Mouse (Mus musculus): Measurements from ENCODE around the gene Mfsd4b2. TPM values are rescaled to one million over a fixed set of nuclear protein-coding genes. Genes with fewer than 3 reads are reported as not detected.

The Mfsd4b2 gene
- polyA plus RNA-seq, 1 experiment from 2014 or later = not detected

GRCm38 (mm10) chr10:39906799-39907658 lies 19.7 kb downstream of the Mfsd4b2 start:
- no peak overlapping the region for H3K9ac ChIP-seq (ENCODE audit: low read depth, low read length)
- H3K9me3 ChIP-seq (replicated peaks; ENCODE audit: control insufficient read depth, low read length) = no peaks in the 10 kb centered on the region
- no peak for ATAC-seq (replicated peaks; ENCODE audit: insufficient number of reproducible peaks, low FRiP score, low TSS enrichment)

GRCm38 (mm10) chr10:39904191-39904590 lies 22.5 kb downstream of the Mfsd4b2 start:
- Histone ChIP-seq H3K4me3 (ENCODE audit: low read depth, low read length) (no peak overlapping the region), H3K27me3 (ENCODE audit: control insufficient read depth, insufficient read depth, low read length) (no peaks in the 10 kb centered on the region), H3K9me3 (replicated peaks; ENCODE audit: control insufficient read depth, low read length) (no peaks in the 10 kb centered on the region), H3K4me2 (no peak overlapping the region), H3K36me3 (ENCODE audit: control insufficient read depth, insufficient read depth, low read length) (no peaks in the 10 kb centered on the region), H3K4me1 (ENCODE audit: control insufficient read depth, insufficient read depth, low read length) (no peaks in the 10 kb centered on the region; the same call in 1 of the 2 replicates), H3K9ac (ENCODE audit: low read depth, low read length) (no peak overlapping the region), H3K27ac (ENCODE audit: low read depth, low read length) (no peak overlapping the region)
- 69% methylated on average over 3 of the region's 3 CpGs for WGBS (ENCODE audit: insufficient replicate concordance)
- no peak for ATAC-seq (replicated peaks; ENCODE audit: insufficient number of reproducible peaks, low FRiP score, low TSS enrichment)

More at GRCm38 (mm10) chr10:39906799-39907658, 19.7 kb downstream of the Mfsd4b2 start:
- Histone ChIP-seq H3K27ac (ENCODE audit: low read depth, low read length) (no peak overlapping the region), H3K4me1 (ENCODE audit: control insufficient read depth, insufficient read depth, low read length) (no peaks in the 10 kb centered on the region), H3K4me3 (ENCODE audit: low read depth, low read length) (no peak overlapping the region), H3K27me3 (ENCODE audit: control insufficient read depth, insufficient read depth, low read length) (no peaks in the 10 kb centered on the region), H3K36me3 (ENCODE audit: control insufficient read depth, insufficient read depth, low read length) (no peaks in the 10 kb centered on the region), H3K4me2 (no peak overlapping the region)
- 66% methylated on average over 10 of the region's 10 CpGs for WGBS (ENCODE audit: insufficient replicate concordance)

- peak; percentile 94 for ATAC-seq (replicated peaks; ENCODE audit: insufficient number of reproducible peaks, low FRiP score, low TSS enrichment)
- peak within 1 kb of the TSS; percentile 68 for H3K4me2 ChIP-seq
- WGBS (ENCODE audit: insufficient replicate concordance) = under 1% methylated on average over 41 of the region's 41 CpGs
- H3K9me3 ChIP-seq (replicated peaks; ENCODE audit: control insufficient read depth, low read length) = no peaks in the 10 kb centered on the region
- peaks cover 5% of the 10 kb centered on the region; the same call in 1 of the 2 replicates for H3K4me1 ChIP-seq (ENCODE audit: control insufficient read depth, insufficient read depth, low read length)
- no peaks in the 10 kb centered on the region for H3K36me3 ChIP-seq (ENCODE audit: control insufficient read depth, insufficient read depth, low read length)
- peak within 1 kb of the TSS; percentile 75 for H3K4me3 ChIP-seq (ENCODE audit: low read depth, low read length)
- H3K27me3 ChIP-seq (ENCODE audit: control insufficient read depth, insufficient read depth, low read length) = no peaks in the 10 kb centered on the region
- H3K9ac ChIP-seq (ENCODE audit: low read depth, low read length) = peak within 1 kb of the TSS; percentile 97
- peak within 1 kb of the TSS; percentile 83 for H3K27ac ChIP-seq (ENCODE audit: low read depth, low read length)
Observed at GRCm38 (mm10) chr10:39898874-39899371, 27.8 kb downstream of the Mfsd4b2 start, which contains the start of gene Mfsd4b4. TSS of gene Mfsd4b4 (minus strand) at chr10:39899238.

GRCm38 (mm10) chr10:39896503-39896902 lies 30.2 kb downstream of the Mfsd4b2 start:
- Histone ChIP-seq H3K4me1 (ENCODE audit: control insufficient read depth, insufficient read depth, low read length) (peaks cover 5% of the 10 kb centered on the region; the same call in 1 of the 2 replicates), H3K27me3 (ENCODE audit: control insufficient read depth, insufficient read depth, low read length) (no peaks in the 10 kb centered on the region), H3K4me2 (no peak overlapping the region), H3K9me3 (replicated peaks; ENCODE audit: control insufficient read depth, low read length) (no peaks in the 10 kb centered on the region), H3K36me3 (ENCODE audit: control insufficient read depth, insufficient read depth, low read length) (no peaks in the 10 kb centered on the region), H3K27ac (ENCODE audit: low read depth, low read length) (no peak overlapping the region), H3K4me3 (ENCODE audit: low read depth, low read length) (no peak overlapping the region), H3K9ac (ENCODE audit: low read depth, low read length) (no peak overlapping the region)
- 79% methylated on average over 5 of the region's 5 CpGs for WGBS (ENCODE audit: insufficient replicate concordance)
- ATAC-seq (replicated peaks; ENCODE audit: insufficient number of reproducible peaks, low FRiP score, low TSS enrichment) = no peak

- H3K4me2 ChIP-seq = no peak overlapping the region; the same call in 1 of the 2 replicates
- no peak overlapping the region for H3K27ac ChIP-seq (ENCODE audit: low read depth, low read length)
- H3K9me3 ChIP-seq (replicated peaks; ENCODE audit: control insufficient read depth, low read length) = no peaks in the 10 kb centered on the region
- no peaks in the 10 kb centered on the region for H3K27me3 ChIP-seq (ENCODE audit: control insufficient read depth, insufficient read depth, low read length)
- H3K4me3 ChIP-seq (ENCODE audit: low read depth, low read length) = no peak overlapping the region
- 65% methylated on average over 11 of the region's 11 CpGs for WGBS (ENCODE audit: insufficient replicate concordance)
- 0 out of 2 replicates have a peak, but pooled peaks have one; percentile 50 for ATAC-seq (replicated peaks; ENCODE audit: insufficient number of reproducible peaks, low FRiP score, low TSS enrichment)
- no peaks in the 10 kb centered on the region for H3K36me3 ChIP-seq (ENCODE audit: control insufficient read depth, insufficient read depth, low read length)
- peaks cover 5% of the 10 kb centered on the region; the same call in 1 of the 2 replicates for H3K4me1 ChIP-seq (ENCODE audit: control insufficient read depth, insufficient read depth, low read length)
- no peak overlapping the region for H3K9ac ChIP-seq (ENCODE audit: low read depth, low read length)
Observed at GRCm38 (mm10) chr10:39893702-39894697, 32.7 kb downstream of the Mfsd4b2 start.

- 58% methylated on average over 3 of the region's 3 CpGs for WGBS (ENCODE audit: insufficient replicate concordance)
- no peaks in the 10 kb centered on the region for H3K4me1 ChIP-seq (ENCODE audit: control insufficient read depth, insufficient read depth, low read length)
- H3K27ac ChIP-seq (ENCODE audit: low read depth, low read length) = no peak overlapping the region
- no peak overlapping the region for H3K4me3 ChIP-seq (ENCODE audit: low read depth, low read length)
- no peaks in the 10 kb centered on the region for H3K27me3 ChIP-seq (ENCODE audit: control insufficient read depth, insufficient read depth, low read length)
- no peaks in the 10 kb centered on the region for H3K36me3 ChIP-seq (ENCODE audit: control insufficient read depth, insufficient read depth, low read length)
- no peak overlapping the region for H3K4me2 ChIP-seq
- H3K9ac ChIP-seq (ENCODE audit: low read depth, low read length) = no peak overlapping the region
- H3K9me3 ChIP-seq (replicated peaks; ENCODE audit: control insufficient read depth, low read length) = no peaks in the 10 kb centered on the region
- no peak for ATAC-seq (replicated peaks; ENCODE audit: insufficient number of reproducible peaks, low FRiP score, low TSS enrichment)
Observed at GRCm38 (mm10) chr10:39888621-39889020, 38.1 kb downstream of the Mfsd4b2 start.

Other genes starting within 250 kb of the Mfsd4b2 start
- 14.7 and 17.2 TPM in 2 replicates for gene Rev3l, start 194.8 kb downstream of the Mfsd4b2 start, polyA plus RNA-seq (2014; fragmentation: Nextera tagmentation; extraction: Ambion mirVana)
- 4.3 and 5.5 TPM in 2 replicates for gene Mfsd4b4, start 27.7 kb downstream of the Mfsd4b2 start, polyA plus RNA-seq (2014; fragmentation: Nextera tagmentation; extraction: Ambion mirVana)
- 0.31 and 0.94 TPM in 2 replicates for gene Mfsd4b3, start 33.2 kb upstream of the Mfsd4b2 start, polyA plus RNA-seq (2014; fragmentation: Nextera tagmentation; extraction: Ambion mirVana)
- 0.07 TPM in 1 of 2 replicates, not detected in the other for gene Mfsd4b5, start 59.7 kb upstream of the Mfsd4b2 start, polyA plus RNA-seq (2014; fragmentation: Nextera tagmentation; extraction: Ambion mirVana)
- 0.11 and 0.32 TPM in 2 replicates for gene Mfsd4b1, start 98.3 kb upstream of the Mfsd4b2 start, polyA plus RNA-seq (2014; fragmentation: Nextera tagmentation; extraction: Ambion mirVana)
- gene Slc16a10, start 215.3 kb upstream of the Mfsd4b2 start, polyA plus RNA-seq (2014; fragmentation: Nextera tagmentation; extraction: Ambion mirVana) = 17.2 and 18.6 TPM in 2 replicates

All from heart, embryonic 11.5 days (tissue).